Mouse (Mus musculus): Measurements from ENCODE around the gene Zdhhc24. TPM values are rescaled to one million over a fixed set of nuclear protein-coding genes. Genes with fewer than 3 reads are reported as not detected.

The Zdhhc24 gene
- 22.7 and 26.1 TPM in 2 replicates for polyA plus RNA-seq (2015; fragmentation: Nextera tagmentation; extraction: Ambion mirVana)

- H3K4me3 ChIP-seq (ENCODE audit: low read depth, low read length): peak within 1 kb of the TSS; percentile 84
- 1% methylated on average over 51 of the region's 52 CpGs for WGBS
- H3K9me3 ChIP-seq (replicated peaks; ENCODE audit: control insufficient read depth, low read length, poor library complexity, severe bottlenecking): no peaks in the 10 kb centered on the region
- H3K27me3 ChIP-seq (ENCODE audit: control insufficient read depth, insufficient read depth, low read depth, low read length): no peaks in the 10 kb centered on the region
- peaks cover 16% of the 10 kb centered on the region for H3K4me1 ChIP-seq (ENCODE audit: control insufficient read depth, insufficient read depth, low read length)
- peak within 1 kb of the TSS; percentile 92 for H3K9ac ChIP-seq (ENCODE audit: low read depth, low read length)
- H3K4me2 ChIP-seq (ENCODE audit: low read length): peak within 1 kb of the TSS; percentile 87
- ATAC-seq: peak; percentile 98
- peak within 1 kb of the TSS; percentile 79 for H3K27ac ChIP-seq (ENCODE audit: low read length)
- no peaks in the 10 kb centered on the region for H3K36me3 ChIP-seq (ENCODE audit: control insufficient read depth, insufficient read depth, low read length)
Measured at GRCm38 (mm10) chr19:4878405-4879323, at the start of gene Zdhhc24. Gene Zdhhc24, plus strand, starts transcription at chr19:4878668.

GRCm38 (mm10) chr19:4829156-4829555, 49.3 kb upstream of the Zdhhc24 start:
- H3K9ac ChIP-seq (ENCODE audit: low read depth, low read length): no peak overlapping the region
- H3K4me1 ChIP-seq (ENCODE audit: control insufficient read depth, insufficient read depth, low read length): no peaks in the 10 kb centered on the region
- WGBS: 66% methylated on average over 7 of the region's 7 CpGs
- no peaks in the 10 kb centered on the region for H3K9me3 ChIP-seq (replicated peaks; ENCODE audit: control insufficient read depth, low read length, poor library complexity, severe bottlenecking)
- H3K27ac ChIP-seq (ENCODE audit: low read length): no peak overlapping the region
- no peak overlapping the region for H3K4me3 ChIP-seq (ENCODE audit: low read depth, low read length)
- H3K4me2 ChIP-seq (ENCODE audit: low read length): no peak overlapping the region
- H3K36me3 ChIP-seq (ENCODE audit: control insufficient read depth, insufficient read depth, low read length): peaks cover 14% of the 10 kb centered on the region
- no peak for ATAC-seq
- no peaks in the 10 kb centered on the region for H3K27me3 ChIP-seq (ENCODE audit: control insufficient read depth, insufficient read depth, low read depth, low read length)

- H3K4me1 ChIP-seq (ENCODE audit: control insufficient read depth, insufficient read depth, low read length): peaks cover 10% of the 10 kb centered on the region
- H3K4me3 ChIP-seq (ENCODE audit: low read depth, low read length): no peak overlapping the region
- H3K4me2 ChIP-seq (ENCODE audit: low read length): no peak overlapping the region
- no peaks in the 10 kb centered on the region for H3K27me3 ChIP-seq (ENCODE audit: control insufficient read depth, insufficient read depth, low read depth, low read length)
- H3K9ac ChIP-seq (ENCODE audit: low read depth, low read length): no peak overlapping the region
- 89% methylated on average over 8 of the region's 8 CpGs for WGBS
- no peaks in the 10 kb centered on the region for H3K9me3 ChIP-seq (replicated peaks; ENCODE audit: control insufficient read depth, low read length, poor library complexity, severe bottlenecking)
- H3K27ac ChIP-seq (ENCODE audit: low read length): no peak overlapping the region
- peaks cover 4% of the 10 kb centered on the region; the same call in 1 of the 2 replicates for H3K36me3 ChIP-seq (ENCODE audit: control insufficient read depth, insufficient read depth, low read length)
- no peak for ATAC-seq
Measured at GRCm38 (mm10) chr19:4833977-4834376, 44.5 kb upstream of the Zdhhc24 start.

- WGBS: 72% methylated on average over 2 of the region's 2 CpGs
- no peaks in the 10 kb centered on the region for H3K9me3 ChIP-seq (replicated peaks; ENCODE audit: control insufficient read depth, low read length, poor library complexity, severe bottlenecking)
- H3K4me3 ChIP-seq (ENCODE audit: low read depth, low read length): no peak overlapping the region
- H3K27me3 ChIP-seq (ENCODE audit: control insufficient read depth, insufficient read depth, low read depth, low read length): peaks cover 9% of the 10 kb centered on the region
- no peak for ATAC-seq
- peaks cover 4% of the 10 kb centered on the region; the same call in 1 of the 2 replicates for H3K36me3 ChIP-seq (ENCODE audit: control insufficient read depth, insufficient read depth, low read length)
- H3K4me2 ChIP-seq (ENCODE audit: low read length): no peak overlapping the region
- peaks cover 14% of the 10 kb centered on the region for H3K4me1 ChIP-seq (ENCODE audit: control insufficient read depth, insufficient read depth, low read length)
- H3K27ac ChIP-seq (ENCODE audit: low read length): no peak overlapping the region
- no peak overlapping the region for H3K9ac ChIP-seq (ENCODE audit: low read depth, low read length)
Measured at GRCm38 (mm10) chr19:4836096-4836495, 42.4 kb upstream of the Zdhhc24 start.

- no peak for ATAC-seq
- H3K4me3 ChIP-seq (ENCODE audit: low read depth, low read length): no peak overlapping the region
- WGBS: 93% methylated on average over 6 of the region's 6 CpGs
- no peak overlapping the region for H3K4me2 ChIP-seq (ENCODE audit: low read length)
- H3K9me3 ChIP-seq (replicated peaks; ENCODE audit: control insufficient read depth, low read length, poor library complexity, severe bottlenecking): no peaks in the 10 kb centered on the region
- peaks cover 14% of the 10 kb centered on the region for H3K4me1 ChIP-seq (ENCODE audit: control insufficient read depth, insufficient read depth, low read length)
- peaks cover 18% of the 10 kb centered on the region for H3K27me3 ChIP-seq (ENCODE audit: control insufficient read depth, insufficient read depth, low read depth, low read length)
- H3K9ac ChIP-seq (ENCODE audit: low read depth, low read length): no peak overlapping the region
- peaks cover 4% of the 10 kb centered on the region; the same call in 1 of the 2 replicates for H3K36me3 ChIP-seq (ENCODE audit: control insufficient read depth, insufficient read depth, low read length)
- no peak overlapping the region for H3K27ac ChIP-seq (ENCODE audit: low read length)
Measured at GRCm38 (mm10) chr19:4837049-4837448, 41.4 kb upstream of the Zdhhc24 start.

- H3K36me3 ChIP-seq (ENCODE audit: control insufficient read depth, insufficient read depth, low read length): no peaks in the 10 kb centered on the region
- no peak; the same call in 1 of the 2 replicates for ATAC-seq
- H3K9ac ChIP-seq (ENCODE audit: low read depth, low read length): peak overlapping the region; percentile 79
- H3K27me3 ChIP-seq (ENCODE audit: control insufficient read depth, insufficient read depth, low read depth, low read length): peaks cover 18% of the 10 kb centered on the region
- peak overlapping the region; percentile 70 for H3K4me3 ChIP-seq (ENCODE audit: low read depth, low read length)
- peak overlapping the region; percentile 35; the same call in 1 of the 2 replicates for H3K27ac ChIP-seq (ENCODE audit: low read length)
- H3K4me1 ChIP-seq (ENCODE audit: control insufficient read depth, insufficient read depth, low read length): peaks cover 14% of the 10 kb centered on the region
- H3K9me3 ChIP-seq (replicated peaks; ENCODE audit: control insufficient read depth, low read length, poor library complexity, severe bottlenecking): no peaks in the 10 kb centered on the region
- peak overlapping the region; percentile 98 for H3K4me2 ChIP-seq (ENCODE audit: low read length)
- whole genome bisulfite sequencing: 27% methylated on average over 10 of the region's 10 CpGs
Measured at GRCm38 (mm10) chr19:4838526-4839140, 39.8 kb upstream of the Zdhhc24 start.

GRCm38 (mm10) chr19:4839149-4839548, 39.3 kb upstream of the Zdhhc24 start, which contains the start of the genes Ccs and Ccdc87:
Gene Ccs, minus strand, starts transcription at chr19:4839332.
Gene Ccdc87, plus strand, starts transcription at chr19:4839366.
- no peaks in the 10 kb centered on the region for H3K36me3 ChIP-seq (ENCODE audit: control insufficient read depth, insufficient read depth, low read length)
- H3K9me3 ChIP-seq (replicated peaks; ENCODE audit: control insufficient read depth, low read length, poor library complexity, severe bottlenecking): no peaks in the 10 kb centered on the region
- peaks cover 18% of the 10 kb centered on the region for H3K27me3 ChIP-seq (ENCODE audit: control insufficient read depth, insufficient read depth, low read depth, low read length)
- H3K4me3 ChIP-seq (ENCODE audit: low read depth, low read length): peak within 1 kb of the TSS; percentile 70
- H3K27ac ChIP-seq (ENCODE audit: low read length): peak within 1 kb of the TSS; percentile 35; the same call in 1 of the 2 replicates
- H3K4me1 ChIP-seq (ENCODE audit: control insufficient read depth, insufficient read depth, low read length): peaks cover 14% of the 10 kb centered on the region
- peak; percentile 98 for ATAC-seq
- WGBS: under 1% methylated on average over 25 of the region's 25 CpGs
- peak within 1 kb of the TSS; percentile 79 for H3K9ac ChIP-seq (ENCODE audit: low read depth, low read length)
- H3K4me2 ChIP-seq (ENCODE audit: low read length): peak within 1 kb of the TSS; percentile 98

- no peak for ATAC-seq
- Histone ChIP-seq H3K4me1 (ENCODE audit: control insufficient read depth, insufficient read depth, low read length) (peaks cover 14% of the 10 kb centered on the region), H3K36me3 (ENCODE audit: control insufficient read depth, insufficient read depth, low read length) (no peaks in the 10 kb centered on the region), H3K27ac (ENCODE audit: low read length) (no peak overlapping the region), H3K9ac (ENCODE audit: low read depth, low read length) (no peak overlapping the region), H3K9me3 (replicated peaks; ENCODE audit: control insufficient read depth, low read length, poor library complexity, severe bottlenecking) (no peaks in the 10 kb centered on the region), H3K27me3 (ENCODE audit: control insufficient read depth, insufficient read depth, low read depth, low read length) (peaks cover 18% of the 10 kb centered on the region), H3K4me3 (ENCODE audit: low read depth, low read length) (no peak overlapping the region), H3K4me2 (ENCODE audit: low read length) (no peak overlapping the region)
- WGBS: 86% methylated on average over 9 of the region's 9 CpGs
Measured at GRCm38 (mm10) chr19:4840848-4841247, 37.6 kb upstream of the Zdhhc24 start.
